Mouse (Mus musculus): Measurements from ENCODE around the gene Hsf5. TPM values are rescaled to one million over a fixed set of nuclear protein-coding genes. Genes with fewer than 3 reads are reported as not detected.

Gene Hsf5
- polyA plus RNA-seq, 1 experiment from 2014 or later: 0.35 TPM

DNA sequence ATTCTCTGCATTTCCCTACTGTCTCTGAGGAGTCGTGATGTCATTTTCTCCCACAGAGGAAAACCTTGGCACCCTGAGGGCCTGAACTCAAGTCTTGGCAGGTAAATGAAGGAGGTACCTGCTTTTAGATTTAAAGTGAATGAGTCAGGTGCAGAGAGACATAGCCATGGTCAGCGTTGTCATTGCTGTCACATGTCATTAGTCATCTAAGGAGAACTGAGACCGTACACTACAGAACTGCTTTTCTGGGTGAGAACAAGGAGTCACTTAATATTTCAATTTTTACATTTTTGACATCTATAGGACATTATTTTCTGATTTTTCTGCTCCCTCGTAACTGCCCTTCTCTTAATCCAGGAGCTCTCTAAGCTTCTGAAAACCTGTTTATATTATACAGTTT, 61.6 kb downstream of the Hsf5 start:
- Histone ChIP-seq H3K4me3 (replicated peaks) (no peak overlapping the region), H3K27me3 (no peaks in the 10 kb centered on the region), H3K4me2 (replicated peaks) (0 out of 2 replicates have a peak overlapping the region, but pooled peaks have one; percentile 19), H3K9me3 (replicated peaks) (no peaks in the 10 kb centered on the region), H3K9ac (no peak overlapping the region), H3K36me3 (no peaks in the 10 kb centered on the region), H3K27ac (replicated peaks) (peak overlapping the region; percentile 60; the same call in 1 of the 2 replicates), H3K4me1 (peaks cover 9% of the 10 kb centered on the region; the same call in 1 of the 2 replicates)
- no peak for ATAC-seq (ENCODE audit: insufficient number of reproducible peaks, low FRiP score, low TSS enrichment, low read depth)
- WGBS: 54% methylated on average over 4 of the region's 4 CpGs

DNA sequence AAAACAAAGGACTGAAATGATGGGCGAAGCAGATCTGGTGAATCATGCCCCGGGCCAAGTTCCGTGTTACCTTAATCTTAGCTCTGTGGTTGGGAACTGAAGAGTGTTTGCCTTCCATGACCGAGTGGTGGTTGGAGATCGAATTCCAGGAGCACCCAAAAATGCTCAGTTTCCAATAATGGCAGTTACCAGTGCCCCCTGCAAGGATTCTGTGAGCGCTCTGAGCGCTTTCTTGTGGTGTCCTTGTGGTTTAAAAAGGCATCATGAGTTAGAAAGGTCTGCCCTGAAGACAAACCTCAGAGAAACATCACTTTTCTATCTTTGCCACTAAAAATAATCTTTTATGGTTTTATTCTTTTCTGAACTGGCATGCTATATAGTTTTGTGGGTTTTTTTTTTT, 62.0 kb downstream of the Hsf5 start:
- no peak for ATAC-seq (ENCODE audit: insufficient number of reproducible peaks, low FRiP score, low TSS enrichment, low read depth)

DNA sequence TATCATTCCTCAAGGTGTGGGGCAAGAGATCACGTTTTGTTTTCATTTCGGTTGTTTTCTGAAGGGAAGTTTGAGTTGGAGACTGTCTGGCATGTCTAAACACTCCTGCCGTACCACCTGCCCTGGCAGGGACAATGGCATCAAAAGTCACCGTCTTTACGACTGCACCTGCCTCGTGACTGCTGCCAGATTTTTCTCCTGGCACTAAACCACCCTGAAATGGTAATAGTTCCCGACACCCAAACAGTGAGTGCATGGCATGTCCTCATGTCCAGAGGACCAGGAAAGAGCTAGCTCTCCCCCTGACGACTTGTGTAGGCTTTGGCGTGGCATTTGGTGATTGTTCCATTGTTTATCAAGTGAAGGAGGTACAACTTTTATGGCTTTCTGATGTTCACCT, 63.8 kb downstream of the Hsf5 start:
- no peak overlapping the region for H3K4me3 ChIP-seq (replicated peaks)
- H3K27me3 ChIP-seq: no peaks in the 10 kb centered on the region
- no peak overlapping the region for H3K9ac ChIP-seq
- H3K27ac ChIP-seq (replicated peaks): no peak overlapping the region
- peaks cover 9% of the 10 kb centered on the region; the same call in 1 of the 2 replicates for H3K4me1 ChIP-seq
- ATAC-seq (ENCODE audit: insufficient number of reproducible peaks, low FRiP score, low TSS enrichment, low read depth): no peak
- H3K36me3 ChIP-seq: no peaks in the 10 kb centered on the region
- H3K9me3 ChIP-seq (replicated peaks): no peaks in the 10 kb centered on the region
- no peak overlapping the region for H3K4me2 ChIP-seq (replicated peaks)
- 64% methylated on average over 9 of the region's 9 CpGs for WGBS

More for the DNA sequence above, 62.0 kb downstream of the Hsf5 start:
- no peaks in the 10 kb centered on the region for H3K27me3 ChIP-seq
- peaks cover 9% of the 10 kb centered on the region; the same call in 1 of the 2 replicates for H3K4me1 ChIP-seq
- 42% methylated on average over 7 of the region's 7 CpGs for WGBS
- H3K36me3 ChIP-seq: no peaks in the 10 kb centered on the region
- H3K27ac ChIP-seq (replicated peaks): no peak overlapping the region
- H3K4me2 ChIP-seq (replicated peaks): 0 out of 2 replicates have a peak overlapping the region, but pooled peaks have one; percentile 12
- no peak overlapping the region for H3K9ac ChIP-seq
- H3K9me3 ChIP-seq (replicated peaks): no peaks in the 10 kb centered on the region
- H3K4me3 ChIP-seq (replicated peaks): no peak overlapping the region

DNA sequence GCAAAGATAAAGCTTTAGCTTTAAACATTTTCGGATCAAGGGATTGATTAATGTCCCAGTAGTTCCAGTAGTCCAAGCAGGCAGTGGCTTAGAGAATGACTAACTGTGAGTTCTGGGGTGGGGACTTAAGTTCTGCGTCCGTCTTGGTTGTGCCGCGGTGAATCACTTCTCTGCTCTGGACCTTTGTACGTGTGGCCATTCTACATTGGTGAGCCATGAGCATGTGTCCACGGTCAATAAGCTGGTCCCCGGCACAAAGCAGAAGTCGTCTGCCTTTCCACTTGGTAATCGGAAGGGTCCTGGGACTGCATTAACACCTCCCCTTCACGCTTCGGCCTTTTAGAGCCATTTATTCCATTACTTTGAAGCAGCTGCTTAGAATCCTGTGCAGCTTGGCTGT, 65.1 kb downstream of the Hsf5 start:
- no peak overlapping the region for H3K4me3 ChIP-seq (replicated peaks)
- H3K27me3 ChIP-seq: no peaks in the 10 kb centered on the region
- 74% methylated on average over 12 of the region's 12 CpGs for WGBS
- ATAC-seq (ENCODE audit: insufficient number of reproducible peaks, low FRiP score, low TSS enrichment, low read depth): no peak
- H3K4me2 ChIP-seq (replicated peaks): no peak overlapping the region
- peaks cover 15% of the 10 kb centered on the region for H3K4me1 ChIP-seq
- no peaks in the 10 kb centered on the region for H3K9me3 ChIP-seq (replicated peaks)
- H3K36me3 ChIP-seq: no peaks in the 10 kb centered on the region
- H3K9ac ChIP-seq: no peak overlapping the region
- peak overlapping the region; percentile 55; the same call in 1 of the 2 replicates for H3K27ac ChIP-seq (replicated peaks)

DNA sequence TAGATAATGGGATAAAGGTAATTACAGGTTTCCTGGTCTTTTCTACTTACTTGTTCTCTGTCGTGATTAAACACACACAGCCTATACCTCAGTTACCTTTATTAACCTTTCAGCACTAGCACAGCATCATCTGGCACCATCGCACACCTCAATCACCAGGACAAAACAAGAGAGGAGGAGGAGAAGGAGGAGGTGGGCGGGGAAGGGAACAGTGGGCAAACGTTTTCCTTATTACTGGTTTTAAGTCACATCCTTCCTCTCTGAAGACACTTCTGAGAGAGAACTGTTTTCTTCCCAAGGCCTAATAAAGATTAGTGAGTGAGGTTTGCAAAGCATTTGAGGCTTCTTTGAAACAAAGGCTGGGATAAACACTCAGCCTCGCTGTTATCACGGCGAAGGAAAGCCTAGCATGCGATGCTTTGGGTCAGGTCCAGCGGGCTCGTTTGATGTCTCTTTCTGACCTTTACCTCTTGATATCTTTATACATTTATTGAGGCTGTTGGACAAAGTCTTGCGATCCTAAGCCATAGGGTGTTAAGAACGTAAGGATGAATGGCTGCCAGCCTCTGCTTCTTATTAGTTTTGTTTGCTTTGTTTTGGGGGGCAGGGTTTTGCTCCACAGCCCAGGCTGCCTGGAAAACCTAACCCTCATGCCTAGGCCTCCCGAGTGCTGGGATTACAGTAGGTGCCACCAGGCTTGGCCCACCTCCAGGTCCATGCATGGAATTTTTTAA, 66.0 kb downstream of the Hsf5 start:
- WGBS: 40% methylated on average over 13 of the region's 13 CpGs
- Histone ChIP-seq H3K27ac (replicated peaks) (peak overlapping the region; percentile 55), H3K9me3 (replicated peaks) (no peaks in the 10 kb centered on the region), H3K4me2 (replicated peaks) (no peak overlapping the region), H3K9ac (no peak overlapping the region), H3K27me3 (no peaks in the 10 kb centered on the region), H3K4me3 (replicated peaks) (no peak overlapping the region), H3K4me1 (peaks cover 21% of the 10 kb centered on the region), H3K36me3 (no peaks in the 10 kb centered on the region)
- ATAC-seq (ENCODE audit: insufficient number of reproducible peaks, low FRiP score, low TSS enrichment, low read depth): no peak

DNA sequence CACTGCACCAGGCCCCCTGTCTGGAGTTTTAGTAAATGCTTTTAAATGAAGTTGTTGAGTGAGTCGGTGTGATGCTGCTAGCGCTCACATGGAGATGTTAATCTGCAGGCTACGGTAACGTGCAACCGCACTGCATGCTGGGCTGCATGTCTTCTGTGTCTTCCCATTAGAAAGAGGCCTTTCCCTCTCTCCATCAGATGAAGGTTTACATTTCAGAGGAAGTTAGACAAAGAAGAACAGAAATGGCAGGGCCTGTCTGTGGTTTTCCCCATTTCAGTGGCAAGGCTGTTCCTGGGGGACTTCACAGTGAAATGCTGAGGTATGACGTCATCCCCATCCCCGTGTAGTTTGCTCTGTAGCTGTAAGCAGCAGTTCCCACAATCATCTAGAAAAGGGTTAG, 69.4 kb downstream of the Hsf5 start:
- peaks cover 42% of the 10 kb centered on the region for H3K4me1 ChIP-seq

DNA sequence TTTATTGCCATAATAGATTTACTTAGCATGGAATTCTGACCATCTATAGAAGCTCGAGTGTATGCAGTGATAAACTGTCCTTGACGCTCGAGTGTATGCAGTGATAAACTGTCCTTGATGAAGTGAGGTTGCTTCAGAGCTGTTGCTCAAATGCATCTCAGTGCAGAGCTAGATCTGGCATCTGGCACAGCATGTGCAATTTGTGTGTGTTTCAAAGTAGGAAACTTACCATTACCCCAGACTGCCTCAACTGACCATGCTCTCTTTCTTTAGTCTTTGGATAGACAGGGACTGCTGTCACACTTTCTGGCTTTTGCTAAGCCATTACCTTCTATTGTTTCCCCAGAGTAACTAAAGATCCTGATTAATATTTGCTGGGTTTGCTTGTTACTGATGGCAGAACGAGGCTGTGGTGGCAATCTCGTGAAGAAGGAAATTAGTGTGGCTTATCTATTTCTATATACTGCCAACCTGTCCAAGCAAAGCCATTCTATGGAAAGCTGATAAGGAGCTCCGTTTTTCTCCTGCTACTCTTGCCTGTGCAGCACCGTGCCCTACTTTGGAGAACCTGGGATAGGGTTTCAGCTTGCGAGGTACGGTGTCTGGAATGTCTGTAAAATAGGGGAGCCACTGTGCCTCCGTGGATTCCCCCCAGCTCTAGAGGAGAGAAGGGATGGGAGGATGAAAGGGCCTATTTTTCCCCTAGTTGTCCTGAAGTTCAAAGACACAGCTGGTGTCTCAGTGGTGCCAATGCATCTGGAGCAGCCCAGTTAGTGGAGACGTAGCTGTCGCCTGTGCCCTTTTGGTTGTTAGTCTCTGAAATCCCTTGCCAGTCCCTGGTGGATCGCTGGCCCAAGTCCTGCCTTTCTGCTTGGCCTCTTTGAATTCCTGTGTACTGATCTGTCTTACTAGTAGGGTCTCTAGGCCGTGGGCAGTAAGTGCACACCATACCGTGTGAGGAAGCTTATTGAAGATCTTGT, 70.6 kb downstream of the Hsf5 start:
- Histone ChIP-seq H3K9ac (no peak overlapping the region), H3K9me3 (replicated peaks) (no peaks in the 10 kb centered on the region), H3K4me2 (replicated peaks) (no peak overlapping the region), H3K4me1 (peaks cover 44% of the 10 kb centered on the region), H3K4me3 (replicated peaks) (no peak overlapping the region), H3K27me3 (no peaks in the 10 kb centered on the region), H3K36me3 (no peaks in the 10 kb centered on the region), H3K27ac (replicated peaks) (no peak overlapping the region)
- no peak for ATAC-seq (ENCODE audit: insufficient number of reproducible peaks, low FRiP score, low TSS enrichment, low read depth)
- 66% methylated on average over 15 of the region's 15 CpGs for WGBS

More for the DNA sequence above, 69.4 kb downstream of the Hsf5 start:
- WGBS: 42% methylated on average over 7 of the region's 7 CpGs
- no peak overlapping the region for H3K4me3 ChIP-seq (replicated peaks)
- H3K36me3 ChIP-seq: no peaks in the 10 kb centered on the region
- no peak overlapping the region for H3K9ac ChIP-seq
- H3K4me2 ChIP-seq (replicated peaks): no peak overlapping the region
- H3K27me3 ChIP-seq: no peaks in the 10 kb centered on the region
- H3K27ac ChIP-seq (replicated peaks): no peak overlapping the region
- no peak for ATAC-seq (ENCODE audit: insufficient number of reproducible peaks, low FRiP score, low TSS enrichment, low read depth)
- H3K9me3 ChIP-seq (replicated peaks): no peaks in the 10 kb centered on the region

DNA sequence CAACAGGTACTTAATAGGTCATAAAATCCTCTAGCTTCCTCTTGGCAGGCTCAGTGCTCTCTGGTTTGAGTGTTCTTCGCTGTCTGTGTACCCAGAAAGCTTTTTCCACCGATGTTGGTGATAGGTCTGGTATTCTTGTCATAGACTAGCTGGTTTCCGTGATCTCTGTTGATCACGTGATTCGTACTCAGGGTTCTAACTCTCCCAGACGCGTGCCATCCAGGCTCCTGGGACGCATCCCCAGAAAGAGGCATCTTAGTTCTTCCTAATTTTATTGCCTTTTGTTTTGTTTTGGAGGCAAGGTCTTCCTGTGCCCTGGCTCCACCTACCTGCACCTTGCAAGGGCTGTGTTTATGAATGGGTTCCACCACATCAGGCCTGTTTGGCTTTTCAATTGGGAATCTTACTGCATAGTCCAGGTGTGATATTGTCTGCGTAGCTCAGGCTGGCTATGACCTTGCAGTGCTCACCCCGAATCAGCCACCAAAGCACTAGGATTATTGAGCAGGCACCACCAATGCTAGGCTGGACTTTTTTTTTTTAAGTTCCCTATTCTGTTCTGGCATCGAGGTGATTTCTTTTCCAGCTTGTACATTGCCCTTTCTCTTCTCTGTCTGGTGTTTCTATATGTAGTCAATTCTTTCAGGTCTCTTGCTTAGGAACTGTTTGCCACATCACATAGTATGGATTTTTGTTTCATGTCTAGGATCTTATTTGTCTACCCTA, 71.7 kb downstream of the Hsf5 start:
- no peaks in the 10 kb centered on the region for H3K27me3 ChIP-seq
- no peak overlapping the region for H3K4me3 ChIP-seq (replicated peaks)
- H3K4me1 ChIP-seq: peaks cover 35% of the 10 kb centered on the region
- 83% methylated on average over 11 of the region's 11 CpGs for WGBS
- no peak overlapping the region for H3K9ac ChIP-seq
- no peaks in the 10 kb centered on the region for H3K9me3 ChIP-seq (replicated peaks)
- ATAC-seq (ENCODE audit: insufficient number of reproducible peaks, low FRiP score, low TSS enrichment, low read depth): no peak
- no peak overlapping the region for H3K27ac ChIP-seq (replicated peaks)
- no peak overlapping the region for H3K4me2 ChIP-seq (replicated peaks)
- H3K36me3 ChIP-seq: no peaks in the 10 kb centered on the region

DNA sequence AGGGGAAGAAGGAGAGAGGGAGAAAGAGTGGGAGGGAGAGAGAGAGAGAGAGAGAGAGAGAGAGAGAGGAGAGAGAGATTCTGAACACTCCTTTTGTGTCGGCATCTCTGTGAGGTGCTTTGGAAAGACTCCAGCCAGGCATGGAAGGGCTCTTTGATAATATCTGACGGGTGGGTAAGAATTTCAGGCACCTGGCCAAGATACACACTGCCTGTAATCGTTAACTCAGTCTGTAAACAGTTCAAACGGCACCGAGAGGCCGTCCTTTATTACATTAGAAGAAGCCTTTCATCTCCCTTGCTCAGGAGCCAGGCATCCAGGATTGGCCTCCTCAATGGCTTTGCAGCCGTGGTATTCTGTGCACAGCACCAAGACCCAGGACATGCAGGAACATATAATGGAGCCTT, 72.4 kb downstream of the Hsf5 start:
- Histone ChIP-seq H3K4me1 (peaks cover 35% of the 10 kb centered on the region), H3K4me2 (replicated peaks) (peak overlapping the region; percentile 21; the same call in 1 of the 2 replicates), H3K36me3 (no peaks in the 10 kb centered on the region), H3K9me3 (replicated peaks) (no peaks in the 10 kb centered on the region), H3K27me3 (no peaks in the 10 kb centered on the region), H3K27ac (replicated peaks) (peak overlapping the region; percentile 48), H3K4me3 (replicated peaks) (no peak overlapping the region), H3K9ac (no peak overlapping the region)
- WGBS: 10% methylated on average over 7 of the region's 7 CpGs
- peak; percentile 63; the same call in 1 of the 2 replicates for ATAC-seq (ENCODE audit: insufficient number of reproducible peaks, low FRiP score, low TSS enrichment, low read depth)

DNA sequence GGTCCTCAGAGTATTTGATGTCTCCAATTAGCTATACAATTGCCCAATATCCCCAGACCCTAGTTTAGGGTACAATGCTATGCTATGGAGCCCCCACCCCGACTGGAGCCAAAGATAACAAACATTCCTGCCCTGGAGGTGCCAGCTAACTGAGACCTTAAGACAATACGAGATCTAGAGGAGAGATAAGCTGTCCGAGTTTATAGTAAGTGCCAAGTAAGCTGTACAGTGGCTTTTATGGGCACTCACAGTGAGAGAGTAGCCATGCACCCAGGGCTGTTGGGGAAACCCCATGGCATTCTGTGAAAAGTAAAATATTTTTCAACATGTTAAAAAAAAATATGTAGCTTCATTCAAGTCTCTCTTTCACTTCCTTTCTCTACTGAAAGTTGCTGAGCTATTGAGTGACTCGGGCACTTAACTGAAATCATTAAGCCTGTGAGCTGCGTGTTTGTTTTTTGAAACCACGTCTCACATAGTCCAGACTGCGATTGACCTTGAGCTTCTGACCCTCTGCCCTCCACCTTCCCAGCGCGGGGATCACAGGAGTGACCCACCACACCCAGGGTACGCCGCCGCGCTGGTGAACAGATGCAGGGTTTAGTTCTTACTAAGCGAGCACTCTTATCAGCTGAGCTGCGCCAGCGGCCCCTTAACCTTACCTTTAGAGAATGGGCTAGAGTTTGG, 73.2 kb downstream of the Hsf5 start:
- no peak for ATAC-seq (ENCODE audit: insufficient number of reproducible peaks, low FRiP score, low TSS enrichment, low read depth)
- Histone ChIP-seq H3K4me3 (replicated peaks) (no peak overlapping the region), H3K36me3 (no peaks in the 10 kb centered on the region), H3K27me3 (no peaks in the 10 kb centered on the region), H3K27ac (replicated peaks) (peak overlapping the region; percentile 48), H3K4me1 (peaks cover 35% of the 10 kb centered on the region), H3K9ac (no peak overlapping the region), H3K9me3 (replicated peaks) (no peaks in the 10 kb centered on the region), H3K4me2 (replicated peaks) (peak overlapping the region; percentile 21; the same call in 1 of the 2 replicates)
- 61% methylated on average over 16 of the region's 16 CpGs for WGBS

Data from embryonic facial prominence, embryonic 15.5 days (tissue).